Mouse (Mus musculus) forebrain, embryonic 10.5 days (tissue): ENCODE results near the gene Tekt3. TPM values are rescaled to one million over a fixed set of nuclear protein-coding genes. Genes with fewer than 3 reads are reported as not detected.

Experiments used
- DNase-seq: peaks from one replicate; pipeline ENCODE4 v3.0.0-alpha.2; 2017; ENCODE audit warnings: low spot score; ENCODE audit errors: extremely low spot score
- H3K27ac ChIP-seq: fragments of 300-500 bp; sonication (generic); 2 replicates; pipeline ENCODE4 v1.5.1; 2016; ENCODE audit warnings: mild to moderate bottlenecking
- H3K27me3 ChIP-seq: fragments of 300-500 bp; sonication (generic); 2 replicates; pipeline ENCODE4 v1.6.1; 2016; ENCODE audit warnings: mild to moderate bottlenecking; ENCODE audit not compliant: poor library complexity, severe bottlenecking
- H3K36me3 ChIP-seq: fragments of 300-500 bp; sonication (generic); replicated peaks from 2 replicates; pipeline ENCODE4 v1.6.1; 2016; ENCODE audit warnings: mild to moderate bottlenecking, moderate library complexity
- H3K4me1 ChIP-seq: fragments of 300-500 bp; sonication (generic); 2 replicates; pipeline ENCODE4 v1.6.1; 2016
- H3K4me3 ChIP-seq: fragments of 300-500 bp; sonication (generic); 2 replicates; pipeline ENCODE4 v1.5.1; 2016; ENCODE audit warnings: mild to moderate bottlenecking, moderate library complexity
- H3K9me3 ChIP-seq: fragments of 300-500 bp; sonication (generic); 2 replicates; pipeline ENCODE4 v1.6.1; 2016; ENCODE audit warnings: mild to moderate bottlenecking, moderate library complexity
- WGBS: fragments of 180-500 bp; shearing (Covaris S2); methylation state at CpG from one replicate; pipeline ENCODE4 v1.1.7; 2016; 5-methylcytosine and 5-hydroxymethylcytosine counted together
- polyA plus RNA-seq: library from polyadenylated mRNA; unstranded; fragments of >200 nt; fragmentation: Nextera tagmentation; extraction: Ambion mirVana; gene quantifications from 2 replicates; pipeline ENCODE4 v1.2.1, GENCODE M21; 2016

Gene Tekt3
- polyA plus RNA-seq, 1 experiment from 2014 or later, result not detected

GRCm38 (mm10) chr11:63035420-63036211 lies 25.8 kb upstream of the Tekt3 start:
- H3K27me3 ChIP-seq, result no peaks in the 10 kb centered on the region
- no peaks in the 10 kb centered on the region for H3K9me3 ChIP-seq
- 87% methylated on average over 11 of the region's 11 CpGs for WGBS
- H3K36me3 ChIP-seq, result no peaks in the 10 kb centered on the region
- H3K4me3 ChIP-seq, result no peak overlapping the region
- H3K4me1 ChIP-seq, result peaks cover 12% of the 10 kb centered on the region
- no peak overlapping the region for H3K27ac ChIP-seq
- no peak for DNase-seq

- peaks cover 14% of the 10 kb centered on the region for H3K4me1 ChIP-seq
- H3K9me3 ChIP-seq, result no peaks in the 10 kb centered on the region
- WGBS, result 42% methylated on average over 12 of the region's 12 CpGs
- no peak overlapping the region for H3K4me3 ChIP-seq
- peak; percentile 23 for DNase-seq
- H3K36me3 ChIP-seq, result no peaks in the 10 kb centered on the region
- no peaks in the 10 kb centered on the region for H3K27me3 ChIP-seq
- H3K27ac ChIP-seq, result peak overlapping the region; percentile 77
Measured at GRCm38 (mm10) chr11:63040002-63040661, 21.3 kb upstream of the Tekt3 start.

- Histone ChIP-seq H3K4me3 (no peak overlapping the region), H3K27me3 (no peaks in the 10 kb centered on the region), H3K27ac (no peak overlapping the region), H3K4me1 (peaks cover under 1% of the 10 kb centered on the region), H3K36me3 (no peaks in the 10 kb centered on the region), H3K9me3 (no peaks in the 10 kb centered on the region)
- 85% methylated on average over 3 of the region's 3 CpGs for WGBS
- DNase-seq, result no peak
Measured at GRCm38 (mm10) chr11:63045771-63046170, 15.7 kb upstream of the Tekt3 start.

- 89% methylated on average over 8 of the region's 8 CpGs for WGBS
- Histone ChIP-seq H3K9me3 (no peaks in the 10 kb centered on the region), H3K27me3 (no peaks in the 10 kb centered on the region), H3K4me1 (no peaks in the 10 kb centered on the region), H3K27ac (no peak overlapping the region), H3K4me3 (no peak overlapping the region), H3K36me3 (no peaks in the 10 kb centered on the region)
- no peak for DNase-seq
Measured at GRCm38 (mm10) chr11:63046380-63046779, 15.1 kb upstream of the Tekt3 start.

GRCm38 (mm10) chr11:63050362-63050932 lies 11.0 kb upstream of the Tekt3 start:
- no peak overlapping the region for H3K4me3 ChIP-seq
- no peaks in the 10 kb centered on the region for H3K27me3 ChIP-seq
- DNase-seq, result no peak
- H3K9me3 ChIP-seq, result no peaks in the 10 kb centered on the region
- 91% methylated on average over 6 of the region's 6 CpGs for WGBS
- no peaks in the 10 kb centered on the region for H3K4me1 ChIP-seq
- no peak overlapping the region for H3K27ac ChIP-seq
- H3K36me3 ChIP-seq, result no peaks in the 10 kb centered on the region

- DNase-seq, result no peak
- H3K36me3 ChIP-seq, result no peaks in the 10 kb centered on the region
- no peaks in the 10 kb centered on the region for H3K9me3 ChIP-seq
- H3K27ac ChIP-seq, result no peak overlapping the region
- H3K4me3 ChIP-seq, result no peak overlapping the region
- H3K27me3 ChIP-seq, result no peaks in the 10 kb centered on the region
- no peaks in the 10 kb centered on the region for H3K4me1 ChIP-seq
- WGBS, result 94% methylated on average over 7 of the region's 7 CpGs
Measured at GRCm38 (mm10) chr11:63051041-63051440, 10.4 kb upstream of the Tekt3 start.

- Histone ChIP-seq H3K27ac (no peak overlapping the region), H3K36me3 (no peaks in the 10 kb centered on the region), H3K27me3 (no peaks in the 10 kb centered on the region), H3K9me3 (no peaks in the 10 kb centered on the region), H3K4me3 (no peak overlapping the region), H3K4me1 (no peaks in the 10 kb centered on the region)
- DNase-seq, result no peak
- WGBS, result 98% methylated on average over 10 of the region's 10 CpGs
Measured at GRCm38 (mm10) chr11:63051996-63052395, 9.5 kb upstream of the Tekt3 start.

GRCm38 (mm10) chr11:63055596-63055995 lies 5.9 kb upstream of the Tekt3 start:
- no peak overlapping the region for H3K27ac ChIP-seq
- 0 out of 2 replicates have a peak, but pooled peaks cover 5% of the 10 kb centered on the region for H3K27me3 ChIP-seq
- H3K4me1 ChIP-seq, result no peaks in the 10 kb centered on the region
- 91% methylated on average over 7 of the region's 7 CpGs for WGBS
- H3K9me3 ChIP-seq, result no peaks in the 10 kb centered on the region
- H3K36me3 ChIP-seq, result no peaks in the 10 kb centered on the region
- DNase-seq, result no peak
- no peak overlapping the region for H3K4me3 ChIP-seq

GRCm38 (mm10) chr11:63058375-63058952 lies 3.0 kb upstream of the Tekt3 start:
- peaks cover 10% of the 10 kb centered on the region; the same call in 1 of the 2 replicates for H3K27me3 ChIP-seq
- 81% methylated on average over 5 of the region's 5 CpGs for WGBS
- H3K4me1 ChIP-seq, result peaks cover 6% of the 10 kb centered on the region
- H3K27ac ChIP-seq, result no peak overlapping the region
- no peak for DNase-seq
- H3K9me3 ChIP-seq, result no peaks in the 10 kb centered on the region
- H3K4me3 ChIP-seq, result no peak overlapping the region
- H3K36me3 ChIP-seq, result no peaks in the 10 kb centered on the region

GRCm38 (mm10) chr11:63059911-63060310 lies 1.5 kb upstream of the Tekt3 start:
- peaks cover 10% of the 10 kb centered on the region; the same call in 1 of the 2 replicates for H3K27me3 ChIP-seq
- no peak overlapping the region for H3K27ac ChIP-seq
- H3K9me3 ChIP-seq, result no peaks in the 10 kb centered on the region
- WGBS, result 84% methylated on average over 1 of the region's 1 CpGs
- peaks cover 6% of the 10 kb centered on the region for H3K4me1 ChIP-seq
- H3K4me3 ChIP-seq, result no peak overlapping the region
- no peak for DNase-seq
- H3K36me3 ChIP-seq, result no peaks in the 10 kb centered on the region

GRCm38 (mm10) chr11:63066526-63066925 lies 5.1 kb downstream of the Tekt3 start:
- Histone ChIP-seq H3K9me3 (no peaks in the 10 kb centered on the region), H3K27me3 (no peaks in the 10 kb centered on the region), H3K4me3 (no peak overlapping the region), H3K27ac (no peak overlapping the region), H3K36me3 (no peaks in the 10 kb centered on the region), H3K4me1 (peaks cover 3% of the 10 kb centered on the region)
- WGBS, result 94% methylated on average over 1 of the region's 1 CpGs
- DNase-seq, result no peak

- H3K36me3 ChIP-seq, result no peaks in the 10 kb centered on the region
- no peak overlapping the region for H3K27ac ChIP-seq
- DNase-seq, result no peak
- no peaks in the 10 kb centered on the region for H3K9me3 ChIP-seq
- no peak overlapping the region for H3K4me3 ChIP-seq
- no peaks in the 10 kb centered on the region for H3K4me1 ChIP-seq
- 93% methylated on average over 17 of the region's 17 CpGs for WGBS
- no peaks in the 10 kb centered on the region for H3K27me3 ChIP-seq
Measured at GRCm38 (mm10) chr11:63070081-63070480, 8.6 kb downstream of the Tekt3 start.

GRCm38 (mm10) chr11:63084536-63084935 lies 23.1 kb downstream of the Tekt3 start:
- no peak overlapping the region for H3K27ac ChIP-seq
- H3K27me3 ChIP-seq, result no peaks in the 10 kb centered on the region
- WGBS, result 76% methylated on average over 3 of the region's 3 CpGs
- no peak for DNase-seq
- H3K36me3 ChIP-seq, result no peaks in the 10 kb centered on the region
- no peaks in the 10 kb centered on the region for H3K4me1 ChIP-seq
- H3K9me3 ChIP-seq, result peaks cover 5% of the 10 kb centered on the region; the same call in 1 of the 2 replicates
- no peak overlapping the region for H3K4me3 ChIP-seq
